Mouse (Mus musculus) MN1 (cell line): Measurements from ENCODE around the gene Doc2b.

Source experiments
- DNase-seq: peaks from one replicate; pipeline ENCODE4 v3.0.0-alpha.2; 2016; ENCODE audit warnings: low spot score

Gene Doc2b

DNA sequence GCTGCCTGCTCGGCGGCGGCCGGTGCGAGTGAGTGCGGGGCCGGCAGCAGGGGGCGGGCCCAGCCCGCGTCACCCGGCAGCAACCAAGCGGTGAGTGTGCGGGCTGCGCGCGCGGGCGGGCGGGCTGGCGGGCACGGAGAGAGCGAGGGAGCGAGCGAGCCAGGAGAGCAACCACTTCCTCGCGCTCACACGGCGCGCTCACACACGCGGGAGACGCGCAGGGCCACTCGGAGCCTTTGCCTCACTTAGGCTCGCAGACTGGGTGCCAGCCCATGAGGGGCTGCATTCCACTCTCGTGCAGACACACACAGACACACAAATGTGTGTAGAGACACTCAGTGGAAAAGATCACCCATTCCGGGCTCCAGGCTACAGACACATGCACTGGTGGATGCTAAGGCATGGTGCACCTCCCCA lies at the start of gene Doc2b:
TSS of gene Doc2b (minus strand) at position 21 of the 417 bp plus-strand sequence.
- no peak for DNase-seq

DNA sequence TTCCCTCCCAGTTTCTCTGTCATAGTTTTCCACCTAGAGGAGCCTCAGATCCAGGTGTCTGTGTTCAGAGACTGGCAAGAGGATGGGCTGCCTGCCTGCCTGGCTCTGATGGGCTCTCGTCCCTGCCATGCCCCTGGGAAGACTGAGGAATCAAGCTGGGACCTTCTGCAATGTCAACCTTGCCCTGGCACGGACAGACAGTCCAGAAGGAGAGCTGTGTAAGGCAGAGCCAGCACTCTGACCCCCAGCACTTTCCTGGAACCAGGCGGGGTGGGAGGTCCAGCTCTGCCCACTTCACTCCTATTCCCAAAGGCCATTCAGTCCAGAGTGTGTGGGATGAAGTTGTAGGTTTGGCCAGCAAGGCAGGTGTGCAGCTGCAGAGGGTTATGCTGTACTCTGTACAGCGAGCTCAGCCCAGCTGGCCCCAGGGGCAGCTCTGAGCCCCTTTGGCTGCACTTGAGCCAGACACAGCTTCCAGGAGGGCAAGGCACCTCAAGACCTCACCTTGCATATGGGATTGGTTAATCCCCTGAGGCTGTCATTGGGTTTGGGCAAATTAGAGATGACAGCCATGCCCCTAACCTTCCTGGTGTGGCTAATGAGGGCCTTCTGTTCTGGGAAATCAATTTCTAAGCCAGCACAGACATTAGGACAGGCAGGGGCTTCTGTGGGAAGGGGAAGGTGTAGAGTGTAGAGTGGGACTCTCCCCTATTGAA lies 47.2 kb upstream of the Doc2b start:
- peak; percentile 10 for DNase-seq

GRCm38 (mm10) chr11:75841503-75841902 lies 45.7 kb upstream of the Doc2b start:
- no peak for DNase-seq

DNA sequence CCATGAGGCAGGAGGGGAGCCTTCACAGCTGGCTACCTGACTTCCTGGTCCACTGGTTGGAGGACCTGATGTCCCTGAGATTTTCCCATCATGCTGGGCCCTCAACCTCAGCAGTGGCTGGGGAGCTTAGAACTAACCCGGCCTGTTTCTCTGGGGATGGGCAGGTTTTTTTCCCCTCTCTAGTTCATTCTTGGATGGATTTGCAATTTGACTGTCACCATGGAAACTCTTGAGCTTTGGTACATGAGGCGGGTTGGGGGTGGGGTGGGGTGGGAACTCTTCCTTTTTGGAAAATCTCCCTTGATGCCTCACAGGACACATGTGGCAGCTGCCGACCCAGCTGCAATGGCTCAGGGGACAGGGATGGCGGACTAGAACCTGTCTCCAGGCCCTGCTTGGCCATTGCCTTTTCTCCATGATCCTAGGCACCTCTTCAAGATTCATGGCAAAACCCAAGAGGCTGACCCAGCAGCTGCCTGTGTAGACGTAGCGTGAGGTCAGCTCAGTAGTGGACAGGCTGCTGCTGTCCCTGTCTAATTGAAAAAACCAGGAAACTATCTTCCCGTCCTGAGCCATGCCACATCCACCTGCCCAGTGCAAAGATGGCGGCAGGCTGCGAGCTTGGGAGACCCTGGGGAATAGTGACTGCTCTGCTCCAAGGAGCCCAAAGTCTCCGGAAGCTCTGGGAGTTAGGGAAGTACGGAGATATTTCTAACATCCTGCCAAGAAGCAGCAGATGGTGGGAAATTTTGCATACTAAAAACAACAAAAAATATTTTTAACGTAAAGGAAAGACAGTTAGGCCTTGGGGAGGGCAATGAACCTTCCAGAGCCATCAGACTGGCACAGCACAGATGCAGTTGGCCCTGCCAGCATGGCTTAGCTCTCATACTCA lies 43.9 kb upstream of the Doc2b start:
- no peak for DNase-seq

DNA sequence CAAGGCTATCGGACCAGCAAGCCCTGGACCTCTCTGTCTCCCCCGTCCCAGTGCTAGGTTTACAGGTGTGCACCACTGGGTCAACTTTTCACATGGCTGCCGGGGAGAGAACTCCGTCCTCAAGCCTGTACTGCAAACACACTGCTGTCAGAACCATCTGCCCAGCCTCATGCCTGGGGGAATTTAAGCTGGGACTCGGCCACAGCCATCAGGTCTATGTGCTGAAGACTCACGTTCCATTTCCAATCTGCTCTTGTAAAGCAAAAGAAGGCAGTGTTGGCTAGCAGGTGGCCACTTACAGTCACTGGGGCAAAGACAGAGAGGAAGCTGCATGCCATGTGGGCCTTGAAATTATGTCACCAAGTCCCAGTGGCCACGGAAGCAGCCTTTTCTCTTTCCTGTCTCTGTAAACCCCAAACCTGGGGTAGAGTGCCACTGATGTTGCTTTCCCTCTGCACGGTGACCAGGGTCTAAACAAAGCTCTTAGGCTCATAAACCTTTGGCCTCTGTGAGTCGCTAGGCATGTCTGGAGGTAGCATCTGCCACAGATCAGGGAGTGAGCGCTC lies 43.1 kb upstream of the Doc2b start:
- DNase-seq: no peak

- no peak for DNase-seq
These were observed 40.4 kb upstream of the Doc2b start for GRCm38 (mm10) chr11:75836240-75836610.

DNA sequence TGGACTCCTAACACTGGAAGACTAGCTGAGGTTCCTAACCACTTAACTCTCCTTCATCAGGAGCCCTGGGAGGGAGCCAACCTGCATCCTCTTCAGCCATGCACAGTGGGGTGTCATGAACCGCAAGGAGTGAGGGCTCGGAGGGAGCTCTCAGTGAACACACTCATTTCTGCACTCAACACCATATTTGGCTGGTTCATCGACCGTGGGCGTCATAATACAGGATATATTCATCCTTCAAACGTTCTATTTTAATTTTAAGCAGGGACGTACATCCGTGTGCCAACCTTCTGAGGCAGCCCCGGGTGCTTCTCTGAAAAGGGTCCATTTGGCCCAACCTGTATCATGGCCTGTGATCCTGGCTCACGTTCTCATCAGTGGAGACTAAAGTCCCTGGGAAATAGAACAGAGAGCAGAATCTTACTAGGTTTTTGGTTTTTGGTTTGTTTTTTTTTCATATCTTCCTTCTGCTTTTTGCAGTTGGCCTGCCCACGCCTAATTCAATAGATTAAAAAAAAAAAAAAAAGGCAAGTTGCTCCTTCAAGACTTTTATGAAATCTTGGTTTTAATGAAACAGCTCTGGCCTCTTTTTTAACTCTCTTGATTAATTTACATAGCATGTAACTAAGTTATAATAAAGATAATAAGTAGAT lies 39.9 kb upstream of the Doc2b start:
- no peak for DNase-seq

DNA sequence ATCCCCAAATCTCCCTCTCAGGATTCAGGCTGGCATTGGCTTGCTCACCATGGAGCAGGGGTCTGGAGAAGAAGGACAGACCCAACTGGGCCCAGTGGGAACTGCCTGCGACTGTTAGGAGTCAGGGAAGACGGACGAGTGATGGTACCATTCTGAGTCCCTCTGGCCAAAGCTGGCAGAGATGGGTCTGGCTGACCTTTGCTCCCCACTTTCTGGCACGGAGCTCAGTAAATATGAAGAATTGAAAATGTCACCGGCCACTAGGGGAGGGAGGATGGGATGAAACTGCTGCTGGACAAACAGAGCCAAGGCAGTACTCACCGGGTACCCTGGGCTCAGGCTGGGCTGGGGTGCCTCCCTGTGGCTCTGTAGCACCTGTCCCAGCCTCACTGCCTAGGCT lies 37.2 kb upstream of the Doc2b start:
- DNase-seq: no peak

GRCm38 (mm10) chr11:75830386-75830785 lies 34.5 kb upstream of the Doc2b start:
- DNase-seq: no peak

DNA sequence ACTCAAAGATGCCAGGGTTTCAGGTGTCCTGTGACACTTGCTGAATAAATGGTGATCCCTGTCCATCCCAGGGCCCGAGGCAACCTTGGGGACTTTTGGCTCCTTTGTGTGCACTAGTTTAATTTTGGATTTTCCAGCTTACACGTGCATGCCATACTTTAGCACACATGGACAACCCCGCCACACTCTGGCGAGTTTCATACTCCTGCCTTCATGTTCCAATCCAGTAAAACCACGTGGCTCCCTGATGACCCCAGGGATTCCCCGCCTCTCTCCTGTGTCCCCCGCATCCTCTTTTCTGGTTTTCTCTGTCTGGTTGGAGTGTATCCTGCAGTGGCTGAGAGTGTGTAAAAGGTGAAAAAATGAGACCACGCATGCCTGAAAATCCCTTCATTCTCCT lies 31.6 kb upstream of the Doc2b start:
- no peak for DNase-seq

GRCm38 (mm10) chr11:75823506-75823905 lies 27.7 kb upstream of the Doc2b start:
- DNase-seq: no peak

- DNase-seq: peak; percentile 17
These were observed 17.2 kb upstream of the Doc2b start for GRCm38 (mm10) chr11:75813085-75813484.

DNA sequence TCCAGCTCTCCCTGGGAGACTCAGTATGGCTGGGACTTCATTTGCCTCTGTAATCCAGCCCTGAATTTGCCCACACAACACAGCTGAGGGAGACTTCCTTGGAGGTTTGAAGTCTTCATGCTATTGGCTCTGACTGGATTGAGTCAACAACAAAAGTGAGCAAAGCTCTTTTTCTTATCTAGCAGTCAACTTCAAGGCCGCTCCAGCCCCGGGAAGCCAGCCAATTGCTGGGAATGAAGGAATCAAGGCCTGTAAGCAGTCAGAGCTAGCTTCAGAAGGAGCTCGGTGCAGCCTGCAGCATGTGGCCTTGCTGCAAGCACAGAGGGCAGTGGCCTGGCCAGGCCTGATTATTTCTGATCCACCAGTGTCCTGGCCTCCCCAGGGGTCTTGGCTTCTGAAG lies 16.1 kb upstream of the Doc2b start:
- peak; percentile 85 for DNase-seq

GRCm38 (mm10) chr11:75810526-75810925 lies 14.7 kb upstream of the Doc2b start:
- no peak for DNase-seq

DNA sequence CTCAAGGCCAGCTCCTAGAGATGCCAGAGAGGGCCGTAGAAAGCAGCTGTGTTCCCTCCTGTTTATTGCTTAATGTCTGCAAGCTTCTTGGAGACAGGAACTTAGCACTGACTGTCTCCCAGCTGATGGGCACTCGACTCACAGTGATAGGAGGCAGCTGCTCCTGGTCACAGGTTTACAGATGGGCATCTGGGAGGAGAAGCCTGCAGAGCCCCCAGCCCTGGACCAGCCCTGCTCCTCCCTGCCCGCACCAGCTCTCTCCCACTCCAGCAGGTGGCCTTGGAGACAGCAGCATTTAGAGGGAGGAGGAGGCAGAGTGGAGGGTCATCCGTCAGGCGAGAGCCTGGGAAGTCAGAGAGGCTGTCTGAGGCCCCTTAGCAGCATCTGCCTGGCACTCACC lies 11.6 kb upstream of the Doc2b start:
- DNase-seq: peak; percentile 34

GRCm38 (mm10) chr11:75801771-75802550 lies 6.1 kb upstream of the Doc2b start:
- no peak for DNase-seq

DNA sequence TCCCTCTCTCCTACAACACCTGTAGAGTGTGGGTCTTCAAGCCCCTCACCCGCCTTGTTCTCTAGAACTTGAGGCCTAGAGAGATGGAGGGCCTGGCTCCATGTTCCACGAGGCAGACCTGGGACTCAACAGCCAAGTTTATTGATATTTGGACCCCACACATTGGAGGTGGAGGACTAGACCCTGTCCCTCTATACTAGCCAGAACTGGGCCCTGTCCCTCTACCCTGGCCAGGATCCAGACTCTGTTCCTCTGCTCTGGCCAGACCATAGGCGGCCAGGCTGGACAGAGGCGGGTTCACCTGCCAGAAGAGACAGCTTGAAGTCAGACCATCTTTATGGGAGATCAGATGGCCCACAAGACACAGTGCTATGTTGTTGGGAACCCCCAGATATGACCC lies 5.5 kb upstream of the Doc2b start:
- DNase-seq: no peak

- no peak for DNase-seq
These were observed 842 bp upstream of the Doc2b start for GRCm38 (mm10) chr11:75796536-75797246.

- no peak for DNase-seq
These were observed 570 bp downstream of the Doc2b start for GRCm38 (mm10) chr11:75795321-75795636.

- DNase-seq: no peak
These were observed 1.1 kb downstream of the Doc2b start for GRCm38 (mm10) chr11:75794602-75795320.

DNA sequence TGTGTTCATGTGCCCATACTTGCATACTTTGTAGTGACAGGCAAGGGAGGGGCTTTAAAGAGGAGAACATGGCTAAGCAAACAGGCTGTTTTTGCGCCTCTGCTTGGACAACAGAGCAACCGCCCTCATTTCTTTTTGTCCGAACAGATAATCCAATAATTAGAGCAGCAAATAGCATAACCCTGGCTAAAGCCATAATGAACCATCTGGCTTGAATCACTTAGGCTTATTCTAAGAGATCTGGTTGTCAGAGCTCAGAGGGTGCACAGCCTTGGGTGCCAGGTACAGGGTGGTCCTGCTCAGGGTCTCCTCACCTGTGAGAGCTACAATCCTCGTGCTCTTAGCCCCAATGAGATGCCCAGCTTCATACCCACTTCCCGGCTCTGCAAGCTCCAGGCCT lies 2.5 kb downstream of the Doc2b start:
- DNase-seq: peak; percentile 42
